Mouse (Mus musculus) kidney, postnatal 0 days (tissue): ENCODE results near the gene Zfp541. TPM values are rescaled to one million over a fixed set of nuclear protein-coding genes. Genes with fewer than 3 reads are reported as not detected.

Source experiments
- ATAC-seq: fragments of 200-750 bp; cut with Nextera tagmentation; replicated peaks from 2 replicates; pipeline ENCODE4 v1.8.0; 2017; ENCODE audit warnings: low read depth, moderate number of reproducible peaks, moderate TSS enrichment, moderate library complexity; ENCODE audit not compliant: low FRiP score
- DNase-seq: peaks from one replicate; pipeline ENCODE4 v3.0.0-alpha.2; 2016; ENCODE audit warnings: low spot score
- H3K27ac ChIP-seq: fragments of 300-500 bp; sonication (generic); 2 replicates; pipeline ENCODE4 v1.5.1; 2014; ENCODE audit warnings: mild to moderate bottlenecking
- H3K27me3 ChIP-seq: fragments of 300-500 bp; sonication (generic); 2 replicates; pipeline ENCODE4 v1.6.1; 2014; ENCODE audit warnings: low read length, mixed read lengths; ENCODE audit not compliant: insufficient read depth
- H3K36me3 ChIP-seq: fragments of 300-500 bp; sonication (generic); 2 replicates; pipeline ENCODE4 v1.6.1; 2014; ENCODE audit warnings: low read length, mixed read lengths; ENCODE audit not compliant: insufficient read depth
- H3K4me1 ChIP-seq: fragments of 300-500 bp; sonication (generic); replicated peaks from 2 replicates; pipeline ENCODE4 v1.6.1; 2014; ENCODE audit warnings: antibody characterized with exemption, low read length, mixed read lengths; ENCODE audit not compliant: insufficient read depth
- H3K4me2 ChIP-seq: fragments of 300-500 bp; sonication (generic); 2 replicates; pipeline ENCODE4 v1.6.1; 2014; ENCODE audit warnings: mild to moderate bottlenecking, low read length, moderate library complexity, mixed read lengths
- H3K4me3 ChIP-seq: fragments of 300-500 bp; sonication (generic); replicated peaks from 2 replicates; pipeline ENCODE4 v1.5.1; 2014; ENCODE audit warnings: low read depth, low read length
- H3K9ac ChIP-seq: fragments of 300-500 bp; sonication (generic); 2 replicates; pipeline ENCODE4 v1.6.1; 2014; ENCODE audit warnings: low read depth, low read length
- H3K9me3 ChIP-seq: fragments of 300-500 bp; sonication (generic); replicated peaks from 2 replicates; pipeline ENCODE4 v1.6.1; 2016; ENCODE audit warnings: low read length, inconsistent platforms, mixed read lengths
- CTCF ChIP-seq: IDR thresholded peaks from 2 replicates; pipeline ENCODE4 v1.5.1; 2016; ENCODE audit warnings: antibody characterized with exemption, low read depth, mild to moderate bottlenecking, moderate library complexity
- WGBS: fragments of 180-500 bp; shearing (Covaris S2); extraction: QIAGEN DNeasy Blood & Tissue Kit; methylation state at CpG from one replicate; pipeline ENCODE4 v1.1.7; 2014; 5-methylcytosine and 5-hydroxymethylcytosine counted together
- polyA plus RNA-seq: library from polyadenylated mRNA; unstranded; fragments of >200 nt; fragmentation: Nextera tagmentation; extraction: Ambion mirVana; gene quantifications from 2 replicates; pipeline ENCODE4 v1.2.1, GENCODE M21; 2015

Zfp541 gene
- polyA plus RNA-seq, 1 experiment from 2014 or later = 0.05 TPM

DNA sequence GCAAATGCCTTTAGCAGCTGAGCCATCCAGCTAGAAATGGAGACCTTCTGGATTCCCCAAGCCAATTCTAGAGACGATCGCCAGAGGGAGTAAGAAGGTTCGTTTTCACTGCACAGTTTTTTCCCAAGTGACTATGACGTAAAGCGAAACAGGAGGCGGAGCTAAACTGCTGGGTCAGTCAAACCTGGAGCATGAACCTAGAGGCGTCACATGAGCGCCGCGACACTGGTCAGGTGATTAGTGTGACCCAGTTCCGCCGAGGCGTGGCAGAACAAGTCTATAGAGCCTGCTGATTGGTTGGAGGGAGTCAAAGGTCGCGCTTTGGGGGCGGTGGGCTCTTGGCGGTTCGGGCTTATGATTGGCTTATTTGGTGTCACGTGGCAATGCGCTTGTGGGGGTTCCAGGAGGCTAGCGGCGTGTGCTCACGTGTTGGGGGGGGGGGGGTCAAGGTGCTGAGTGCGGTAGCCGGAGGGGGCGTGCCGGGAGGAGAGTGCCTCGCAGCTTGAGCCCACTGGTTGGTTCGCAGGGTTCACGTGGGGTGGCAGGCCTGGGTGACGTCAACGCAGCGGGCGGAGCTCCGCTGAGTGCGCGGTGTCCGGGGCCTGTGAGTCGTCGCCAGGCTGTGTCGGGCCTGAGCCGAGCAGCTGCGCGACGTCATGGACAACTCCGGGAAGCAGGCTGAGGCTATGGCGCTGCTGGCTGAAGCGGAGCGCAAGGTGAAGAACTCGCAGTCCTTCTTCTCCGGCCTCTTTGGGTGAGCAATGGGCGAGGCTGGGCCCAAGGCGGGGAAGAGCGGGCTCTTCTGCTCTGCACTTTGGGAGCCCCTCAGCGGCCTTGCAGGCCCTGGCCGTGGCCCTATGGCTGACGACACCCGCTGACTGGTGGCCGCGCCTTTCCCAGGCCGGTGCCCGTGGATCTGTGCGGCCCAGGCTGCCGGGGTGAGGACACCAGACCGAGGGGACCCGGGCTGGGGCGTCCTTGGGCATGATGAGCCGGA, 36.7 kb downstream of the Zfp541 start, which contains the start of gene Napa:
Gene Napa, plus strand, starts transcription at position 438 of the 997 bp plus-strand sequence.
- Histone ChIP-seq H3K27ac (peak within 1 kb of the TSS; percentile 93), H3K9me3 (no peaks in the 10 kb centered on the region), H3K9ac (peak within 1 kb of the TSS; percentile 97), H3K4me1 (peaks cover 9% of the 10 kb centered on the region), H3K4me2 (peak within 1 kb of the TSS; percentile 89), H3K27me3 (no peaks in the 10 kb centered on the region), H3K4me3 (peak within 1 kb of the TSS; percentile 92), H3K36me3 (peaks cover 11% of the 10 kb centered on the region)
- TF ChIP-seq CTCF = peak; percentile 85
- peak; percentile 100 for DNase-seq
- ATAC-seq = peak; percentile 99
- under 1% methylated on average over 68 of the region's 68 CpGs for WGBS

DNA sequence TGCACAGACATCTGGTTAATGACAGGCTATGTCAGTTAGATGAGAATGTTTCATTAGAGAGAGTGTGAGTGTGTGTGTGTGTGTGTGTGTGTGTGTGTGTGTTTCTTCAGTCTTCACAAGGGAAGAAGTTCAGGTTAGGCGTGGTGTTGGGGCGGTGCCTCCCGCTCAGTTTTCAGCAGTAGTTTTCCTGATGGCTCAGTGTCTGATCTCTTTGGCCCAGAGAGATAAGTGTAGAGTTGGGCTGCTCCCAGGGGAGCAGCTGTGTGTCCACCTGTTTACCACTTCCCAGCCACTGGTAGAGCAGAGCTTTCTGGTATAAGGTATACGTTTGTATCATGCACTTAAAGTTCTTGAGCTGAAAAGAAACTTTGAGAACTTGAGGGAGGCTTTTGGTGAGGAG, 38.3 kb downstream of the Zfp541 start:
- no peaks in the 10 kb centered on the region for H3K27me3 ChIP-seq
- no peaks in the 10 kb centered on the region for H3K9me3 ChIP-seq
- H3K27ac ChIP-seq = no peak overlapping the region
- no peak overlapping the region for H3K9ac ChIP-seq
- peak overlapping the region; percentile 92; the same call in 1 of the 2 replicates for H3K4me3 ChIP-seq
- ATAC-seq (no peak), DNase-seq (no peak)
- WGBS = 82% methylated on average over 4 of the region's 4 CpGs
- H3K4me1 ChIP-seq = peaks cover 9% of the 10 kb centered on the region
- H3K36me3 ChIP-seq = peaks cover 16% of the 10 kb centered on the region
- TF ChIP-seq CTCF = no peak
- H3K4me2 ChIP-seq = peak overlapping the region; percentile 89

DNA sequence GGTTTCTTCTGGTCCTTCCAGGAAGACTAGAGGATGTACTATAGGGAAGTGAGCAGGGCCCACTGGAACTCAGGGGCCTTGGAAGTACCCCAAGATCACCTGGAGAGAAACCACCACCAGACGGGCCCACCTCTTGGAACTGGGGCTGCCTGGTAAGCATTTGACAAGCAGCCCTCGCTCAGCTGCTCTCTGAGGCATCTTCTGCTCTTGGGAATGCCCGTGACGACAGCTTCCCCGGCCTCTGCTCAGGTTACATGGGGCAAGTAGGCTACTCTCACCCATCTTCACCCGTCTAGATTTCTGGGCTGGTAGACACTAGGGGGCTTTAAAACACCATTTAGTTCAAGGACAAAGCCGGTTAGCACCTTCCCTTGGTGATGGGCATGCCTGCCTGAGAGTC, 39.5 kb downstream of the Zfp541 start:
- no peak for TF ChIP-seq CTCF
- DNase-seq = no peak
- WGBS = 64% methylated on average over 7 of the region's 7 CpGs

DNA sequence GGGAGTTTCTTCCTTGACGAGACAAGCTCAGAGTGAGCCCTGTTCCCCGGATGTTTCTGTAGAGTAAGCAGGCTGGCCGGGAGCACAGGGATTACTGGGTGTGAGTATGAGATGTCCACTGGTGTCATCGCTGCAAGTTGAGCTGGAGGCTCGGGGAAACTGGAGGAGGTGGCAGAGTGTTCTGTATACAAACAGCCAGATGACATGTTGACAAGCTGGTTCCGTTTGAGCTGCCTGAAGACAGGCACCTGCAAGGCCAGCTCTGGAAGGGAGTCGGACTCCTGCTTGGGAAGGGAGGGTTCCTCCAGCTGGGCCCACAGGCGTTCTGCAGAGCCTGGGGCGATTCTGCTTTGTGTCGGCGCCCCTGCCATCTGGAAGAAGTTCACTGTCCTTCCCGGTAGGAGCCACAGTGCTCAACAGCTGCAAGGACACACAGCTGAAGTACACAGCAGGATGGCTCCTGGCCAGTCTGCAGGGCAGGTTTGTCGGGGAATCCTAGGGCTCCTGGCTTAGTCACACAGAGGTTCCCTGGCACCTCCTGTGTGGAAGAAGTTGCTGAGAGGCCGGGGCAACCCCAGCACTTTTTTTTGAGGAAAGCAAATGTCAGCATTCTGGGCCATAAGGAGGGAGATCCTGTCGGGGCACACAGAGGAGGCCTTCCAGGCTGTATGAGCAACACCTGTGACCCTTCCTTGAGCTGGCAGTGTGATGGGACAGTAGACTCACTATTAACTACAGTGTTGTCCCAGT, 40.3 kb downstream of the Zfp541 start:
- Histone ChIP-seq H3K4me3 (no peak overlapping the region), H3K36me3 (peaks cover 22% of the 10 kb centered on the region), H3K4me2 (no peak overlapping the region), H3K27me3 (no peaks in the 10 kb centered on the region), H3K27ac (no peak overlapping the region), H3K4me1 (peaks cover 9% of the 10 kb centered on the region), H3K9ac (no peak overlapping the region), H3K9me3 (no peaks in the 10 kb centered on the region)
- DNase-seq (no peak), ATAC-seq (no peak)
- no peak for TF ChIP-seq CTCF
- WGBS = 75% methylated on average over 15 of the region's 15 CpGs

More for the DNA sequence above, 39.5 kb downstream of the Zfp541 start:
- Histone ChIP-seq H3K4me3 (no peak overlapping the region), H3K27ac (no peak overlapping the region), H3K36me3 (peaks cover 22% of the 10 kb centered on the region), H3K27me3 (no peaks in the 10 kb centered on the region), H3K4me1 (peaks cover 9% of the 10 kb centered on the region), H3K4me2 (no peak overlapping the region), H3K9me3 (no peaks in the 10 kb centered on the region), H3K9ac (no peak overlapping the region)
- ATAC-seq = no peak

DNA sequence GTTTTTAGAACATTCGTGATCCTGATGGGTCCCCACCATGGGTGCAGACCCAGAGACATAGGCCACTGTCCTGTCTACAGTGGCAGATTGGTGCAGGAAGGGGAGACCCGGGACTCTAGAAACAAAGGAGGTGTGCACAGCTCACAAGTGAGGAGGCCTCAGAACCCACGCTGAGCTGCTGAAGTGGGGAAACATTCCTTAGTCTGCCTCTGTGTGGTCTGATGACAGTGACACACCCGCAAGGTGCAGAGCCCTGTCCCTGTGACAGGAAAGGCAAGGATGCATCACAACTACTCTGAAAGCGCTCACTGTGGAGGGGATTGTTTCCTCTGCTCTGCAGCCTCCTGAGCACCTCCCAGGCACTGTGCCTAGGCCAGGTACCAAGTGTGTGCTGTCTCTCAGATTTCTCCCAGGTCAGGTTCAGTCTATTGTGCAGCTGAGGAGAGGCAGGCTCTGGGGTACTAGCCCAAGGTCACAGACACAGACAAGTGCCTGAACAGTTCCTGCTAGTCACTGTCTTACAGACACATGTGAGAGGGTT, 41.1 kb downstream of the Zfp541 start:
- no peak for TF ChIP-seq CTCF
- Histone ChIP-seq H3K9me3 (no peaks in the 10 kb centered on the region), H3K9ac (no peak overlapping the region), H3K36me3 (peaks cover 28% of the 10 kb centered on the region), H3K4me1 (peaks cover 9% of the 10 kb centered on the region), H3K4me2 (no peak overlapping the region), H3K27me3 (no peaks in the 10 kb centered on the region), H3K4me3 (no peak overlapping the region), H3K27ac (no peak overlapping the region)
- no peak for DNase-seq
- 82% methylated on average over 5 of the region's 5 CpGs for WGBS
- no peak for ATAC-seq

DNA sequence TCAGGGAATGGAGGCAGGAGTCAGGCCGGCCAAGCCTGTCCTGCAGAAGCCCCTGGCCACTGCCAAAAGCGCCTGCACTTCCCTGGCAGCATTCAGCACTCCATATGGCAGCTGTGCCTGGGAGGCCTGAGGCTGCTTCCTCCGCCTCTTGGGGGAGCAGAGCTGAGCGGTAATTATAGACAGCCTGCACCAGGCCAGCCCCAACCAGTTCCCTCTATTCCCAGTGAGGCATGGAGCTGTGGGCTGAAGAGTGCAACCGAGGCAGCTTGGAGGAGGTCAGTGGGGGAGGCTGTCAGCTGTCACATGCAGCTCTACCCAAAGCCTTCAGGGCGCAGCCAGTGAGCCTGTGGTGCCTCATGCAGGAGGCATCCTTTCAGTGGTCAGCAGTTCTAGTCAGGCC, 42.1 kb downstream of the Zfp541 start:
- Histone ChIP-seq H3K9me3 (no peaks in the 10 kb centered on the region), H3K4me1 (peaks cover 9% of the 10 kb centered on the region), H3K4me2 (no peak overlapping the region), H3K27ac (no peak overlapping the region), H3K9ac (no peak overlapping the region), H3K36me3 (peaks cover 35% of the 10 kb centered on the region), H3K27me3 (no peaks in the 10 kb centered on the region), H3K4me3 (no peak overlapping the region)
- WGBS = 67% methylated on average over 6 of the region's 6 CpGs
- no peak for TF ChIP-seq CTCF
- ATAC-seq (no peak), DNase-seq (no peak)
